Mouse (Mus musculus) hindbrain, embryonic 10.5 days (tissue): ENCODE measurements around the gene Gm49392. TPM values are rescaled to one million over a fixed set of nuclear protein-coding genes. Genes with fewer than 3 reads are reported as not detected.

Experiments used
- DNase-seq: peaks from one replicate; pipeline ENCODE4 v3.0.0-alpha.2; 2017; ENCODE audit warnings: low spot score
- H3K27ac ChIP-seq: fragments of 300-500 bp; sonication (generic); 2 replicates; pipeline ENCODE4 v1.5.1; 2016; ENCODE audit warnings: mild to moderate bottlenecking, moderate library complexity
- H3K27me3 ChIP-seq: fragments of 300-500 bp; sonication (generic); 2 replicates; pipeline ENCODE4 v1.6.1; 2016; ENCODE audit warnings: mild to moderate bottlenecking; ENCODE audit not compliant: poor library complexity, insufficient read depth, severe bottlenecking
- H3K36me3 ChIP-seq: fragments of 300-500 bp; sonication (generic); 2 replicates; pipeline ENCODE4 v1.6.1; 2016; ENCODE audit warnings: mild to moderate bottlenecking, moderate library complexity
- H3K4me1 ChIP-seq: fragments of 300-500 bp; sonication (generic); replicated peaks from 2 replicates; pipeline ENCODE4 v1.6.1; 2016; ENCODE audit warnings: mild to moderate bottlenecking
- H3K4me3 ChIP-seq: fragments of 300-500 bp; sonication (generic); 2 replicates; pipeline ENCODE4 v1.5.1; 2016; ENCODE audit warnings: mild to moderate bottlenecking, moderate library complexity
- H3K9me3 ChIP-seq: fragments of 300-500 bp; sonication (generic); 2 replicates; pipeline ENCODE4 v1.6.1; 2016; ENCODE audit warnings: mild to moderate bottlenecking, moderate library complexity
- WGBS: fragments of 180-500 bp; shearing (Covaris S2); methylation state at CpG from one replicate; pipeline ENCODE4 v1.1.7; 2016; 5-methylcytosine and 5-hydroxymethylcytosine counted together
- polyA plus RNA-seq: library from polyadenylated mRNA; unstranded; fragments of >200 nt; fragmentation: Nextera tagmentation; extraction: Ambion mirVana; gene quantifications from 2 replicates; pipeline ENCODE4 v1.2.1, GENCODE M21; 2016

Gene Gm49392
- polyA plus RNA-seq, 1 experiment from 2014 or later, result 0.24 TPM

DNA sequence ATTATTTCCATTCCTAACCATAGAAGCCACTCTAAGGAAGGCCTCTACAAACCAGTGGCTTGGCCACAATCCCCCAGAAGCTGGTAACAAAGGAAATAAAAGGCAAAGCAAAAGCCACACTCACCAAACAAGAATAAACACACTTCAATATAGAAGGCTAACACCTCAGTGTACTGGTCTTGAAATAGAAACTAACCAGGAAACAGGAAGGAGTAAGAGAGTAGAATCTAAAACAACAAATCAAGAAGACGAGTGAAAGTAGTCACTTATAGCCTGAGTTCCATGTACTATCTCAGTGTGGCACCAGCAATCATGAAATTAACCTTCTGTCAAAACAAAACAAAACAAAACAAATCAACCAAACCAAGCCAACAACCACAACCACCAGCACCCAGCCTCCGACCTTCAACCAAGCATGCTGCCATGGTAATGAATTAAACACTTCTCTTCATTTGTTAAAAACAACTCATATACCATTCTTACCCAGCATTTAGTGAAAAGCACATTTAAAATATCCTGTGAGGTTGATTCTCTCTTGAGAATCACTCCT, 57.3 kb downstream of the Gm49392 start:
- 80% methylated on average over 2 of the region's 2 CpGs for WGBS
- Histone ChIP-seq H3K27me3 (no peaks in the 10 kb centered on the region), H3K9me3 (no peaks in the 10 kb centered on the region), H3K4me1 (no peaks in the 10 kb centered on the region), H3K36me3 (no peaks in the 10 kb centered on the region), H3K4me3 (no peak overlapping the region), H3K27ac (no peak overlapping the region)
- no peak for DNase-seq

DNA sequence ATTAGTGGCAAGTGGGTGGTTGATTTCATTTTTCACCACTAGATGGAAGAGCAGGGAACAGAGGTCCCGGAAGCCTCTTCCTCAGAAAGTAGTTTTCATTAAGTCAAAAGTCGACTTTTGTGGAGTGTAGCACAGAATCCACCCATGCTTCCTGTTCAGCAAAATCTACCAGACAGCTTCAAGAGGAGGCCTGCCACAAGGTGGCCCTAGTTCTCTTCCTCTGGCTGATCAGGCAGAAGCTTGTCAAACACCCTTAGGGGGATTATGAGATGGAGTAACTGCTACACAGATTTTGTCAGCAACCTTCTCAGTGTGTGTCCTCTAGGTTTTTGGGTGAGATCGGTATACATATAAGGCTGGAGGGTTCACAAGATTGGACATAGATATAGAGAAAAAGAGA, 70.6 kb downstream of the Gm49392 start:
- Histone ChIP-seq H3K9me3 (no peaks in the 10 kb centered on the region), H3K27ac (no peak overlapping the region), H3K4me1 (no peaks in the 10 kb centered on the region), H3K36me3 (no peaks in the 10 kb centered on the region), H3K4me3 (no peak overlapping the region), H3K27me3 (no peaks in the 10 kb centered on the region)
- whole genome bisulfite sequencing, result 78% methylated on average over 3 of the region's 3 CpGs
- no peak for DNase-seq

DNA sequence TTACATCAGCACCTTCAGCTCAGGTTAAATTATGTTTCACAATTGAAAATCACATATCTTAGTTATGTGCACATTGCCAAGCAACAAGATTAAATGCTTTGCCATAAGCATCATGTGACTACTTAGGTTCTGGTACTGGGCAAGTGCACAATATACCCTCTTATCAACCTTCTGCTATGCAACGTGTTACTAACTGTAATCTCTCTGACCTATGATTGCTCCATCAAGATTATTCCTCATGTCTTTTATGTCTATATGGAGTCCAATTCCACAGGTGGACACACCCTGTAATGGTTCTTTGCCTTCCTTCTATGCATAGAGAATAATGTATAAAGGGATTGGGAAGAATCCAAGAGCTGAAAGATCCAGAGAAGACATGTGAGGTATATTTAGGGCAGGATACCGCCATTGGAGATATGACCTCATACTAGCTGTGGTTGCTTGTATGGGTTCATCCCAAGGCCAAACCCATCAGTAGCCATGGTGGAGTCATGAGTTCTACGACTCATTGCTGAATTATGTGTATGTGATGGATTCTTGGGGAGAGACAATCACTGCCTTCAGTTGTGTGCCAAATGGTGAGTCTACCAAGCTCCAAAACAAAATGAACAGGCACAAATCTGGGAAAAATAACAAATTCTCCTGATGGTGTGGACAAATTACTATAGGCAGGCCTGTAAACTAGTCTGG, 76.1 kb downstream of the Gm49392 start:
- no peak for DNase-seq
- Histone ChIP-seq H3K36me3 (no peaks in the 10 kb centered on the region), H3K4me3 (no peak overlapping the region), H3K4me1 (no peaks in the 10 kb centered on the region), H3K27me3 (no peaks in the 10 kb centered on the region), H3K9me3 (no peaks in the 10 kb centered on the region), H3K27ac (no peak overlapping the region)
- WGBS, result 82% methylated on average over 3 of the region's 3 CpGs

DNA sequence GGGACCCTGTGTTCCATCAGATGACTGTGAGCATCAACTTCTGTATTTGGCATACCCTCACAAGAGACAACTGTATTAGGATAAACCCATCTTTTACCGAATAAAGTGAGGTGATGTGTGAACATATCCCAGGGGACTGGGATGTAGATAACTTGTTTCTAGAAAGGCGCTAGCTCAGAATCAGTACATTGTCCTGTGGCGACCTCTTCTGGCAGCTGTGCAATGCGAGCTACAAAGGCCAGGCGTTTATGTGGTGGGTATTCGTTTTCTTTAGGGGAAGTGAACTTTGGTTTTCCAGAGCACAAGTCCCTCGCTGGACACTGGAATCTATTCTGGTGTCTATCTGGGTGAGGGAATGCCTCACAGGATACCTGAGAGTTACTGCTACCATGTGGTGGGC, 77.2 kb downstream of the Gm49392 start:
- no peak overlapping the region for H3K4me3 ChIP-seq
- DNase-seq, result peak; percentile 45
- no peaks in the 10 kb centered on the region for H3K9me3 ChIP-seq
- H3K27me3 ChIP-seq, result no peaks in the 10 kb centered on the region
- no peaks in the 10 kb centered on the region for H3K36me3 ChIP-seq
- H3K27ac ChIP-seq, result no peak overlapping the region
- H3K4me1 ChIP-seq, result no peaks in the 10 kb centered on the region
- 17% methylated on average over 7 of the region's 7 CpGs for WGBS

DNA sequence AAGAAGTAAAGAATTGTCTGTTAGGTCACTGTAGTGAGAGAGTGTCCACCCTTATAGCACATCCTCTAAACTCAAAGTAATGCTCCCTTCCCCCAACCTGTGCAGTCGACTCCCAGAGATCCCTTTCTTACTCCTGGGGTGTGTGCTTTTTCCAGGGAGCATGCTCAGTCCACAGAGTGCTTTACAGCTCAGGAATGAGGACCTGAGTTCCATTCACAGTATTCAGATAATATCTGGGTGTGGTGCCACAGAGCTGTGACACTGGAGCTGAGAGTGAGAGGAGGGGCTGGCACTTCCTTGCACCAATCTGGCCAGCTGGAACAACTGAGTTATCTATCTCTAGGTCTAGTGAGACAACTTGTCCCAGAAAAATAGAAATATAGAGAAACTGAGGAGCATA, 83.0 kb downstream of the Gm49392 start:
- no peak overlapping the region for H3K4me3 ChIP-seq
- no peaks in the 10 kb centered on the region for H3K4me1 ChIP-seq
- DNase-seq, result no peak
- no peaks in the 10 kb centered on the region for H3K9me3 ChIP-seq
- H3K27ac ChIP-seq, result no peak overlapping the region
- H3K27me3 ChIP-seq, result no peaks in the 10 kb centered on the region
- H3K36me3 ChIP-seq, result no peaks in the 10 kb centered on the region
- 67% methylated on average over 1 of the region's 1 CpGs for WGBS

DNA sequence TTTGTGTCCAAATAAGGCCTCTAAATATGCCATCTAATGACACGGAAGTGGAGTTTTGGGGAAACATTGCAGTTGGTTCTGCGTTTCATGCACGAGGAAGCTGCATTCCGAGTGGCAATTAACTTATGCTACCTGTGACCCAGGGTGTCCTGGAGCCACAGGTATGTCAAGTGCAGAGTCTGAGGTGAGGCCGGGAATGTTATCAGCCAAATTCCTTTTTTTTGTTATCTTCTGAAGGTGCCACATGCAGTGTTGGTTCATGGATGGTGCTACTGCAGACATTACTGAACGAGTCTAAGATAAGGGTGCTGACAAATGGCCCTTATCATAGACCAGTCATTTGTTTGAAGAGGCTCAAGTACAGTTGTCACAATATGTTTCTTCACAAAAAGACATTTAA, 83.9 kb downstream of the Gm49392 start:
- WGBS, result 89% methylated on average over 6 of the region's 6 CpGs
- no peaks in the 10 kb centered on the region for H3K4me1 ChIP-seq
- no peaks in the 10 kb centered on the region for H3K27me3 ChIP-seq
- H3K4me3 ChIP-seq, result no peak overlapping the region
- no peaks in the 10 kb centered on the region for H3K9me3 ChIP-seq
- DNase-seq, result no peak
- H3K36me3 ChIP-seq, result no peaks in the 10 kb centered on the region
- no peak overlapping the region for H3K27ac ChIP-seq

DNA sequence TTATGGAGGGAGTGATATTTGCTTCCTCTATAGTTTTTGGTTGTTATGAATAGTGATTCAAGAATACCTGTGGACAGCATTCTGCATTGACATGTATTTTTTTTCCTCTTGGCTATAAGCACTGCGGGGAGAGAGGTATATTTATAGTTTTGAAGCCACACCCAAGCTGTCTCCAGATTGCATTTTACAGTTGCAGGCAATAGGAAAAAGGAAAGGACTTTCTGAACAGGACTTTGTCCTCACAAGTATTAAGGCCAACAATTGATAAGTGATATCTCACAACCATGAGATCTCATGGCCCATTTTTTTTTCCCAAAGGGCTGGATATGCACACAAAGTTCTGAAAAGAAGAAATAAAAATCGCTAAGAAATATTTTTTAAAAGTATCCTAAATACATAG, 87.0 kb downstream of the Gm49392 start:
- no peaks in the 10 kb centered on the region for H3K9me3 ChIP-seq
- WGBS, result 80% methylated on average over 2 of the region's 2 CpGs
- no peak overlapping the region for H3K27ac ChIP-seq
- no peaks in the 10 kb centered on the region for H3K27me3 ChIP-seq
- H3K36me3 ChIP-seq, result no peaks in the 10 kb centered on the region
- no peak overlapping the region for H3K4me3 ChIP-seq
- H3K4me1 ChIP-seq, result no peaks in the 10 kb centered on the region
- no peak for DNase-seq

DNA sequence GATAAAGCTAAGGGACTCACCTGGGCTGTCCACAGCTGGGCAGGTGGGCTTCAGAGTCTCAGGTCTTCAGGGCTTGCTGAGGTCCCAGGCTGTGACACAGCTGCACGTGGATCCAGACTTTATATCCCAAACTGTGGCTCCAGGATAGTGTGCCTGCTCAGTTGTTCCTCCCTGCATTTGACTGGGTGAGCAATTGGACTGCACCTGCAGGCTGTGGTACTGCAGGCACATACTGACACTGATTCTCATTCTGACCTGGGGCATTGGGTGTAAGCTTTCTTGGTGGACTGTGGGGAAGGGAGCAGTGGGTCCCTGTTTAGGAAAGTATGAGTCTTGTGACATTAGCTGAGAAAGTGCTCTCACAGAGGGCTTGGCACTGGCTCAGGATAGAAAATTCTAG, 93.9 kb downstream of the Gm49392 start, which contains the start of gene Ctsll3:
Gene Ctsll3 (minus strand): TSS at position 101 of the 400 bp plus-strand sequence.
- Histone ChIP-seq H3K36me3 (no peaks in the 10 kb centered on the region), H3K4me1 (no peaks in the 10 kb centered on the region), H3K4me3 (no peak within 1 kb of the TSS), H3K27me3 (no peaks in the 10 kb centered on the region), H3K9me3 (no peaks in the 10 kb centered on the region), H3K27ac (no peak within 1 kb of the TSS)
- no peak for DNase-seq
- 67% methylated on average over 1 of the region's 1 CpGs for WGBS

Other genes starting within 250 kb of the Gm49392 start
- not detected in 2 replicates for gene BC051665, start 110.5 kb downstream of the Gm49392 start, polyA plus RNA-seq
- gene Ctsll3, start 94.0 kb downstream of the Gm49392 start, polyA plus RNA-seq, result not detected in 2 replicates
- 0.11 TPM in 1 of 2 replicates, not detected in the other for gene 4930486L24Rik, start 32.4 kb downstream of the Gm49392 start, polyA plus RNA-seq
- gene Ctla2b, start 553 bp upstream of the Gm49392 start, polyA plus RNA-seq, result 1.3 and 2.2 TPM in 2 replicates
- not detected in 2 replicates for gene Tpbpb, start 8.0 kb upstream of the Gm49392 start, polyA plus RNA-seq
- gene Gm49393, start 38.7 kb upstream of the Gm49392 start, polyA plus RNA-seq, result not detected in 2 replicates
- 1.1 and 1.8 TPM in 2 replicates for gene Gm49391, start 39.7 kb upstream of the Gm49392 start, polyA plus RNA-seq
- 12.6 and 13.7 TPM in 2 replicates for gene Ctla2a, start 39.7 kb upstream of the Gm49392 start, polyA plus RNA-seq
- gene Tpbpa, start 45.1 kb upstream of the Gm49392 start, polyA plus RNA-seq, result not detected in 2 replicates
- gene Ctsj, start 109.1 kb upstream of the Gm49392 start, polyA plus RNA-seq, result not detected in 2 replicates
- not detected in 2 replicates for gene Ctsq, start 143.7 kb upstream of the Gm49392 start, polyA plus RNA-seq